Mouse (Mus musculus) kidney, adult 10 weeks (tissue): ENCODE measurements around the gene Cutc. TPM values are rescaled to one million over a fixed set of nuclear protein-coding genes. Genes with fewer than 3 reads are reported as not detected.

Experiments used
- polyA plus RNA-seq: library from polyadenylated mRNA; stranded (reverse); fragments of 350-450 nt; fragmentation: Illumina TruSeq; extraction: RNeasy Lipid Tissue Mini Kit (QIAGEN cat#74804); gene quantifications from one replicate; pipeline ENCODE4 v1.2.3, GENCODE M21; 2014; ENCODE audit warnings: low read depth, low replicate concordance

Gene Cutc
- polyA plus RNA-seq: 52.3 TPM

DNA sequence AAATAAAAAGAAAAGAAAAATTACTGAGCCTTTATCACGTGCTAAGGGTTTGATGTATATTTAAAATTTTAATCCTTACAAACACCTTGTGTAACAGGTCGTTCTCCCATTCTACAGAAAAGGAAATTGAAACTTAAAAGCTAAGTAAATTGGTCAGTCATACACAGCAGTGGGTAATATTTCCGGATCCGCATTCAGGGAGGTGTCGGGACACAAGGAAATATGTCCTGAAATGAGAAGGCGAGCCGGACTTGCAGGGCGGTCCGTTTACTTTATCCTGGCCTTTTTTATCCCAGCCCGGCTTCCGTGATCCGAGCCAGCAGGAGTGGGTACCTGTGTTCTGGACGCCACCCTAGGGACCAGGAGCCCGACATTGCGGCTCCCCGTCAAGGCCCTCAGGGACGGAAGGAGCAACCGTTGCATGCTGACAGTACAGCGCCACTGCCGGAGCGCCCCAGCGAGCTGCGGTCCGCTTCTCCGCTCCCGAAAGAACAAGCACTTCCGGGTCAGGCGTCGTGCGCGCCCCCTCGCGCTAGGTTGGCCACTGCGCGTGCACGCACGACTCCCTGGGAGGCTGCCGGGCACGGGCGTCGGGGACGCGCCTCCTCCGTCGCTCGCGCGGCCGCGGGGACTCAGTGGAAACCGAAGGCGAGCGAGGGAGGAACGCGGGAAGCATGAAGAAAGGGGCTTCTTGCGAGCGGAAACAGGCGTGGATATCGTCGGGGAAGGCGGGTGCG, at the start of gene Cutc, which contains the start of gene Cox15:
Gene Cutc (plus strand): TSS at position 508 of the 737 bp plus-strand sequence.
Gene Cox15 (minus strand): TSS at position 512 of the 737 bp plus-strand sequence.

DNA sequence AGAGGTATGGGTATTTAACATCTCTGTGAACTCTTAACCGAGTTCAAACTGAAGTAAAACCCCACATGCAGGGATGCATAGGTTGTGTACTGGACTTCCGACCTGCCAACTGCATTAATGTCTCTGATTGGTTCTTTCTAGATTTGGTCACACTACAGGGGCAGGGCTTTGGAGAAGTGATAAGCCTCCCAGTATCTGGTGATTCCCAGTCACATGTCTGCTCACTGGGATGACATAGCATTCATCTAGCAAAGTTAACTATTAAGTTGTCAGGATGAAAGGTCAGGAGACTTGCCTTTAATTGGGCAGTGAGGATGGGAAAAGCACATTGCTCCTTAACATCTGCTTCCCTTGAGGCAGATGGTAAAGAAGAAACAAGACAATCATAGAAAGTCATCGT, 29.2 kb downstream of the Cutc start, which contains the start of gene Abcc2:
Gene Abcc2 (plus strand): TSS at position 213 of the 400 bp plus-strand sequence.

Other genes starting within 250 kb of the Cutc start
- 20.0 TPM for gene Got1, start 228.4 kb upstream of the Cutc start, polyA plus RNA-seq
- gene Nkx2-3, start 140.7 kb upstream of the Cutc start, polyA plus RNA-seq: not detected
- 1.2 TPM for gene Slc25a28, start 78.1 kb upstream of the Cutc start, polyA plus RNA-seq
- 3.0 TPM for gene Entpd7, start 63.3 kb upstream of the Cutc start, polyA plus RNA-seq
- gene Cox15, start within 50 bp of the Cutc start, polyA plus RNA-seq: 28.4 TPM
- gene Abcc2, start 29.2 kb downstream of the Cutc start, polyA plus RNA-seq: 374 TPM
- gene Dnmbp, start 187.2 kb downstream of the Cutc start, polyA plus RNA-seq: 4.2 TPM
- gene Cpn1, start 233.6 kb downstream of the Cutc start, polyA plus RNA-seq: 3.0 TPM